Mouse (Mus musculus): Measurements from ENCODE around the gene Ush1g. TPM values are rescaled to one million over a fixed set of nuclear protein-coding genes. Genes with fewer than 3 reads are reported as not detected.

Ush1g gene
- polyA plus RNA-seq, 1 experiment: 0.02 TPM

DNA sequence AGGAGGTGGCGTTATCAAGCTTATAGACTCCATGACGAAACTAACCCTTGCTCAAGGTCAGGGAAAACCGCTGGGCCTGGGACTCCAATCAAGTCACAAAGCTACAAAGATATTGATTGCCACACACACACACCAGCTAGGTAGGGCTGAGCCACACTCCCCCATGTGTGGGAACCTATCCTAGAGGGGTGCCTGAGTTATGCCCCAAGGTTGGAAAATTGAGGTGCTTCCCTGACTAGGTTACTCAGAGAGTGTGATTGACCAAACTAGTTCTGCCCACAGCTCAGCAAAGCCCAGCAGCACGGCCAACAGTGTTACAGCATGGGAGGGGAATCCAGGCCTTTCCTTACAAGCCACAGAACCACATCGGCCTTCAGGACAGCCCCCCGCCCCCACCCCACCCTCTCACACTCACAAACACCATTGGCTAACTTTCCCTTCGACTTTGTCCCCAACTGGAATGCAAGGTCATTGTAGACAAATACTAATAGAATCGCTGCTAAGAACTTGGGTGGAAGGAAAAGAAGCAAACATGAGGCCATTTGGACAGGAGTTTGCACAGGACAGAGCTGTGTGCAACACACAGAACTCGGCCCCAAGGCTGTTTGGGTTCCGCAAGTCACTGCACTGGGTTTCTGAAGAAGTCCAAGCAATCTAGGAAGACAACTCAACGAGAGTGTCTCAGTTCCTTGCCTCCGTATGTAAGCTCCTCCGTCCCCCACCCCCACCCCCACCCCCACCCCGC lies 29.0 kb downstream of the Ush1g start:
- DNase-seq (ENCODE audit: low read depth, low spot score): no peak
- 52% methylated on average over 14 of the region's 14 CpGs for WGBS

DNA sequence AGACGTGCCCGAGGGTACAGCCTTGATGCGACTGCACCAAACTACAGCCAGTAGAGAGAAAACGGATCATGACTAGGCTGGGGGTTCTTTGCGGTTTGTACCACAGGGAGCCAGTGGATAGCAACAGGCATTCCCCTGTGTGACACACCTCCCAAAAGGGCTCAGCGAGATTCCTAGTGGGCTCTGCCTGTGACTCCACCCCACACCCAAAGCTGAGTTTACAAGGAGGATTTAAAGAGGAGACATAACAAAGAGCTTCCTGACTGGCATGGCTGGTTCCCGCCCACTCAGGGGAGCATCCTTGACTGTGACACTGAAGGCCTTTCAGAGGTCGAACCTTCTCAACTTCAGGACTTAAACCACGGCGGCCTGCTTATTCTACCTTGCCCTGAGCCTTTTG lies 30.3 kb downstream of the Ush1g start:
- DNase-seq (ENCODE audit: low read depth, low spot score): no peak
- 81% methylated on average over 10 of the region's 10 CpGs for WGBS

GRCm38 (mm10) chr11:115290919-115291318 lies 30.9 kb downstream of the Ush1g start:
- 34% methylated on average over 6 of the region's 6 CpGs for WGBS
- DNase-seq (ENCODE audit: low read depth, low spot score): no peak

DNA sequence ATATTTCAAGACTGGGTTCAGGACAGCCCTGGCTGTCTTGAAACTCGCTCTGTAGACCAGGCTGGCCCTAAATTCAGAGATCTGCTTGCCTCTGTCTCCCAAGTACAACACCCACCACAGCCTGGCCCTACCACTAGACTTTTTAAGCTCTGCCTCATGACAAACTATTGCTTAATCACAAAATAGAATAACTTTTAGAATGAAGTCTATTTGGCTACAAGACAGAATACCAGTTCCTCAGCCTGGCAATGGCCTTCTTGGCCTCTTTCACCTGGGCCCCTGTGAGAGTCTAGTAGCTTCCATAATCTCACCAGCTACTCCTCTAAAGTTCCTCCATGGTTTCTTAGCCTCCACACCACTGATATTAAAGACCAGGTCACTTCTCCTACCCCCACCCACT lies 31.5 kb downstream of the Ush1g start:
- WGBS: 91% methylated on average over 1 of the region's 1 CpGs
- no peak for DNase-seq (ENCODE audit: low read depth, low spot score)

DNA sequence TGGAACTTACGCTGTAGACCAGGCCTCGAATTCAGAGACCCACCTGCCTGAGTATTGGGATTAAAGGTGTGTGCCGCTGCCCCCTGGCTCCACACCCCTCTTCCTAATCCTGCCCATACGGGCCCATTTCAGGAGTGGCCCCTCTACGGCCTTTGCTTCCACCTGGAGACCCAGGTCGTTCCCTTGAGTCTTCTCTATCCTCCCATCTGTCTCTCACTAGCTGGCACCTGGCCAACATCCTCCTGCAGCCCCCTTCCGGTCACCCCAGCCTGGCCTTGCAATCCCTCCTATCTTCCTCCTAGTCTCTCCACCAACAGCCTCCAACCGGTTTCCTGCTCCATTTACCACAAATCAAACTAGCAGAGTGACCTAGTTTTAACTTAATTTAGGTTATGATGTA lies 32.0 kb downstream of the Ush1g start:
- 73% methylated on average over 8 of the region's 8 CpGs for WGBS
- DNase-seq (ENCODE audit: low read depth, low spot score): no peak

DNA sequence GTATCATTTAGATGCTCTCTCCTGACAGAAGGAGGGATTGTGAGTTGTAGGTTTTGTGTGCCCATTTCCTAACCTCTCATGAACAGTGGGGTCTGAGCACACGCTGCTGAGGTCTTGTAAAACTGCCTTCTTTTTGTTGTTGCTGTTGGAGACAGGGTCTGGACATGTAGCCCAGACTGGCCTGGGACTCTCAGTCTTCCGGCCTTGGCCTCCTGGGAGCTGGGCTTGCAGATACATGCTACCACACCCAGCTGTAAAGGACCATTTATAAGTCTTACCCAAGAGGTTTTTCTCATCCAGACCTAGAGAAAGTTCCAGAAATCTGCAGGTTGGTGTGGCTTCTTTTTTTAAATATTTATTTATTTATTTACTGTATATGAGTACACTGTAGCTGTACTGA lies 33.5 kb downstream of the Ush1g start:
- no peak for DNase-seq (ENCODE audit: low read depth, low spot score)
- WGBS: 78% methylated on average over 2 of the region's 2 CpGs

DNA sequence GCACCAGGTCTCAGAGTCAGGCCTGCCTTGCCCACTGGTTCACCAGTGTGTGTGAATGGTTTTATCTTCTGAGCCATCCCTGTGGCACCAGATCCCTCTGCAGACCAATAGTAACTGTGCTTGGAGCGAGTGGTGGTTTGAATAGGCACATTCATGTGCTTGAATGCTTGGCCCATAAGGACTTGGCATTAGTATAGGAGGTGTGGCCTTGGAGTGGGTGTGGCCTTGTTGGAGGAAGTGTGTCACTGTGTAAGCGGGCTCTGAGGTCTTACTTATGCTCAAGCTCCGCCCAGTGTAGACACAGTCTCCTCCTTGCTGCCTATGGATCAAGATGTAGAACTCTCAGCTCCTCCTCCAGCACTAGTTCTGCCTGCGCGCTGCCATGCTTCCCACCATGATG lies 34.5 kb downstream of the Ush1g start:
- WGBS: 83% methylated on average over 5 of the region's 5 CpGs
- DNase-seq (ENCODE audit: low read depth, low spot score): no peak

DNA sequence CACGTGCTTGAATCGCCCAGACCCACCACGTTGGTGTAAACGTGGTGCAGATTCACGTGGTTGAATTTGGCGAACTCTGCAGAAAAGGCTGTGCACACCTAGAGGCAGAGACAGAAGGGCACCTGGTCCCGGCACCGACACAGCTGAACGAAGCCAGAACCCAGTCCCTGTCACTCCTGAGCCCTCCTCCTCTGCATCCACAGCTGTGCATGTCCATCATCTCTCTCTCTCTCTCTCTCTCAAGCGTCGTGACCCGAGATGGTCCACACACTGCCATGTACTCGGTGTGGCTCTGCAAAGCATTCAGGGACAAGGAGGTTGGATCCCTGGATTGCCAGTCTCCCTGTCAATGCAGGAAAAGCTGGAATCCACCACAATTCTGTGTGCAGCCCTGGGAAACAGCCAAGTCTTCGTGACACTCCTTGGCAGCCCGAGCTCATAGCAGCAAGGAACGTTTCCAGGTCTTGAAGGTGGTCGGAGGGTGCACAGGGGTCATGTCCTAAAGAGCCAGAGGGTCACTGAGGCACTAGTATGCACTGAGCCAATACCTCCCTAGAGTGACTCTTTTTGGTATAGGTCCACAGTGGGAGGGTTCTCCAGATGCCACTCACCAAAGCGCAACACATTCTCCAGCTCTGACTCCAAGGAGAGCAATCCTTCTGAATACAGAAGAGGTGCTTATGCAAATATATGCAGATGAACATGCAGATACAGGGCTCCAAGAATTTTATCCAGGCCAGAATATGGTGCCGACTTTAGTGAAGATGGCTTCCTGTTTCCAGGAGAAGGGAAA lies 35.4 kb downstream of the Ush1g start:
- no peak for DNase-seq (ENCODE audit: low read depth, low spot score)
- 74% methylated on average over 19 of the region's 19 CpGs for WGBS

DNA sequence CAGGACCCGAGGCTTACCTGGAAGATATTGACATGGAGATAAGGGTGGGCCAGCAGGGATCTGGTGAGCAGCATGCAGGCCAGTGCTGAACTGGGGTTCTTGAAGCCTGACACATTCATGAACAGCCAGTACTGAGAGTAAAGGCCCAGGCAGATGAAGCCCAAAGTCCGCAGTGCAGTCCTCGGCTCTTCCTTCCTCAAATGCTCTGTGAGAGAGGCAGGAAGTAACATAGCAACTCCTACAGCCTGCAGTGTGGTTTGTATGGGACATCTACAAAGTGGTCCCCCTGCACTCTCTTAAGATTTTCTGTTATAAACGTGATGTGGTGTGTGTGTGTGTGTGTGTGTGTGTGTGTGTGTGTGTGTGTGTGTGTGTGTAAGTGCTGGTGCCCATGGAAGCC lies 36.6 kb downstream of the Ush1g start:
- 39% methylated on average over 4 of the region's 4 CpGs for WGBS

GRCm38 (mm10) chr11:115283891-115284620 lies 37.8 kb downstream of the Ush1g start:
- 83% methylated on average over 12 of the region's 12 CpGs for WGBS
- DNase-seq (ENCODE audit: low read depth, low spot score): no peak

More for the DNA sequence above, 36.6 kb downstream of the Ush1g start:
- no peak for DNase-seq (ENCODE audit: low read depth, low spot score)

- WGBS: 63% methylated on average over 9 of the region's 9 CpGs
Observed at GRCm38 (mm10) chr11:115283486-115283765, 38.4 kb downstream of the Ush1g start.

GRCm38 (mm10) chr11:115282723-115283485 lies 38.9 kb downstream of the Ush1g start:
- no peak for DNase-seq (ENCODE audit: low read depth, low spot score)
- WGBS: 85% methylated on average over 8 of the region's 8 CpGs

More at GRCm38 (mm10) chr11:115283486-115283765, 38.4 kb downstream of the Ush1g start:
- no peak for DNase-seq (ENCODE audit: low read depth, low spot score)

DNA sequence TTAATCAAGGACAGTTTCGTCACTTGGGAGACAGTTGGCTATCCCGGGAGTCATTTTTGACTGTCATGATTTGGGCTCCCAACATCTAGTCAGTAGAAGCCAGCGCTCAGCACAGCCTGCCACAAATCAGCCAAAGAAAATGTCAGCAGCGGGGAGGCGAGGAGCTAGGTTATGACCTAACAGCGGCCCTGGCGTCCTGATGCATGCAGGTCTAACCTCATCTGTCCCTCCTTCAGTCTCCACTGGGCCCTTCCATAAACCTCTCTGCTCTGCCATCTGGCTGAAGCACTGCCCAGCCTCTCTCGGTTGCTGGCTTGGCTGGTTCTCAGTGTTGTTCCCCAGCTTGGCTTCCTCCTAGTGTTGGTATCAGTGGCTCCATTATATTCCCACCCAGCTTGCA lies 39.5 kb downstream of the Ush1g start:
- DNase-seq (ENCODE audit: low read depth, low spot score): no peak
- 74% methylated on average over 8 of the region's 8 CpGs for WGBS

DNA sequence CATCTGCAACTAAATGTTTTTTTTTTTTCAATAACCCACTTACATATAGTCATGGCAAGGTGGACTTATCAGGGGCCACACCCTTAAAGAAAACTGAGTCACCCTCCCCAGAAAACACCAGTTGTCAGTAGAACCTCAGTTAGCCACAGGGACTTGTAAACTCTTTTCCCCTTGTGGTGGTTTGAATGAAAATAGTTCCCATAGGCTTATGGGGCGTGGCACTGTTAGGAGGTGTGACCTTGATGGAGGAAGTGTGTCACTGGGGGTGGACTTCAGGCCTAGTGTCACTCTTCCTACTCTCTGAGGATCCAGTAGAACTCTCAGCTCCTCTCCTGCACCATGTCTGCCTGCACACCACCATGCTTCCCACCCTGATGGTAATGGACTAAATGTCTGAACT lies 42.1 kb downstream of the Ush1g start:
- 63% methylated on average over 1 of the region's 1 CpGs for whole genome bisulfite sequencing
- DNase-seq (ENCODE audit: low read depth, low spot score): no peak

- WGBS: 57% methylated on average over 6 of the region's 6 CpGs
- DNase-seq (ENCODE audit: low read depth, low spot score): no peak
Observed at GRCm38 (mm10) chr11:115278176-115278575, 43.7 kb downstream of the Ush1g start.

GRCm38 (mm10) chr11:115277604-115277975 lies 44.3 kb downstream of the Ush1g start:
- 10% methylated on average over 7 of the region's 7 CpGs for WGBS
- DNase-seq (ENCODE audit: low read depth, low spot score): no peak

- DNase-seq (ENCODE audit: low read depth, low spot score): peak; percentile 100
- WGBS: under 1% methylated on average over 42 of the region's 42 CpGs
Observed at GRCm38 (mm10) chr11:115276780-115277603, 44.8 kb downstream of the Ush1g start, which contains the start of gene Fdxr. Gene Fdxr (minus strand): TSS chr11:115277050.

- WGBS: 75% methylated on average over 3 of the region's 3 CpGs
- no peak for DNase-seq (ENCODE audit: low read depth, low spot score)
Observed at GRCm38 (mm10) chr11:115275954-115276353, 45.9 kb downstream of the Ush1g start.

GRCm38 (mm10) chr11:115275509-115275908 lies 46.3 kb downstream of the Ush1g start:
- WGBS: 77% methylated on average over 6 of the region's 6 CpGs
- no peak for DNase-seq (ENCODE audit: low read depth, low spot score)

Data from large intestine, adult 2 months (tissue).